Mouse (Mus musculus) intestine, embryonic 15.5 days (tissue): Measurements from ENCODE around the gene Hsdl2. TPM values are rescaled to one million over a fixed set of nuclear protein-coding genes. Genes with fewer than 3 reads are reported as not detected.

Experiments
- ATAC-seq: fragments of 200-750 bp; cut with Nextera tagmentation; 2 replicates; pipeline ENCODE4 v1.8.0; 2017; ENCODE audit warnings: moderate TSS enrichment, moderate library complexity
- H3K27ac ChIP-seq: fragments of 300-500 bp; sonication (generic); 2 replicates; pipeline ENCODE4 v1.5.1; 2015; ENCODE audit warnings: mild to moderate bottlenecking, inconsistent platforms
- H3K27me3 ChIP-seq: fragments of 300-500 bp; sonication (generic); replicated peaks from 2 replicates; pipeline ENCODE4 v1.6.1; 2015; ENCODE audit warnings: inconsistent platforms
- H3K36me3 ChIP-seq: fragments of 300-500 bp; sonication (generic); 2 replicates; pipeline ENCODE4 v1.6.1; 2015; ENCODE audit warnings: inconsistent platforms
- H3K4me1 ChIP-seq: fragments of 300-500 bp; sonication (generic); replicated peaks from 2 replicates; pipeline ENCODE4 v1.6.1; 2015; ENCODE audit warnings: inconsistent platforms
- H3K4me2 ChIP-seq: fragments of 300-500 bp; sonication (generic); replicated peaks from 2 replicates; pipeline ENCODE4 v1.6.1; 2015; ENCODE audit warnings: mild to moderate bottlenecking, inconsistent platforms
- H3K4me3 ChIP-seq: fragments of 300-500 bp; sonication (generic); replicated peaks from 2 replicates; pipeline ENCODE4 v1.5.1; 2015; ENCODE audit warnings: inconsistent platforms
- H3K9ac ChIP-seq: fragments of 300-500 bp; sonication (generic); 2 replicates; pipeline ENCODE4 v1.6.1; 2015; ENCODE audit warnings: inconsistent platforms
- H3K9me3 ChIP-seq: fragments of 300-500 bp; sonication (generic); 2 replicates; pipeline ENCODE4 v1.6.1; 2016; ENCODE audit warnings: inconsistent platforms
- WGBS: fragments of 180-500 bp; shearing (Covaris S2); methylation state at CpG from one replicate; pipeline ENCODE4 v1.1.7; 2015; 5-methylcytosine and 5-hydroxymethylcytosine counted together
- polyA plus RNA-seq: library from polyadenylated mRNA; unstranded; fragments of >200 nt; fragmentation: Nextera tagmentation; extraction: Ambion mirVana; gene quantifications from 2 replicates; pipeline ENCODE4 v1.2.1, GENCODE M21; 2015

The Hsdl2 gene
- polyA plus RNA-seq, 1 experiment from 2014 or later: 20.2 TPM

DNA sequence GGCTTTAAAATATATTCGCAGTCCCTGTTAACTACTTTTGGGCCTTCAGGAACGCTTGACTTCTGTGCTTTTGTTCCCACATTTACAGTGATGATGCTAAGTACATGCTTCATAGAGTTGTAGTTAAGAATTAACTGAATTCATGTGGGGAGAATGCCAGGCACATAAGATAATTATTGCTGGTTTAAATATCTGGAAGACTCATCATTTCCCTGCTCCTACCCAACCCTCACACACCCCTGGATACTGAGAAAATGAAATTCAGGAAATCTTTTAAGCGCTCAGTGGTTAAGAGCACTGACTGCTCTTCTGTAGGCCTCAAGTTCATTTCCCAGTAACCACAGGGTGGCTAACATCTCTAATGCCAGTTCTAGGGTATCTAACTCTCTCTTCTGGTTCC, 60.7 kb downstream of the Hsdl2 start:
- Histone ChIP-seq H3K27ac (no peak overlapping the region), H3K4me2 (no peak overlapping the region), H3K36me3 (no peaks in the 10 kb centered on the region), H3K9ac (no peak overlapping the region), H3K4me1 (no peaks in the 10 kb centered on the region), H3K9me3 (no peaks in the 10 kb centered on the region), H3K27me3 (no peaks in the 10 kb centered on the region), H3K4me3 (no peak overlapping the region)
- WGBS: 82% methylated on average over 3 of the region's 3 CpGs
- ATAC-seq: no peak

DNA sequence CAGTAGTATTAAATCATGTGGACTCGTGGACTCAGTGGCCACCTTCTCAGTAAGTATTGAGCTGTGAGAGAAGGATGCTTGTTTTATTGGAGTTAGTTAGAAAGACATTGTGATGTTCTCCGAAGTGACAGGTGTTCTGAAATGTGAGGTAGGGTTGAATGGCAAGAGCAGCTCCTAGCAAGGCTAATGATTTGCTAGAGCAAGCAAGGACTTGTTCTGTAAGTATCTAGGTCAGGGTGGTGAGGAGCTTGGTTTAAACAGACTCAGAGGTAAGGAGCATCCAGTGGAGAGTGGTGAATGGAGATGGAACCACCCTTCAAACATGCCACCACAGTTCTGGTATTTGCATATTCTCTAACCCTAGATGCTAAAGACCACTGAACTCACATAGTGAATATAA, 61.3 kb downstream of the Hsdl2 start:
- H3K4me3 ChIP-seq: no peak overlapping the region
- no peak for ATAC-seq
- no peaks in the 10 kb centered on the region for H3K27me3 ChIP-seq
- 72% methylated on average over 2 of the region's 2 CpGs for WGBS
- no peaks in the 10 kb centered on the region for H3K36me3 ChIP-seq
- H3K9ac ChIP-seq: no peak overlapping the region
- H3K4me1 ChIP-seq: no peaks in the 10 kb centered on the region
- H3K9me3 ChIP-seq: no peaks in the 10 kb centered on the region
- no peak overlapping the region for H3K27ac ChIP-seq
- H3K4me2 ChIP-seq: no peak overlapping the region

DNA sequence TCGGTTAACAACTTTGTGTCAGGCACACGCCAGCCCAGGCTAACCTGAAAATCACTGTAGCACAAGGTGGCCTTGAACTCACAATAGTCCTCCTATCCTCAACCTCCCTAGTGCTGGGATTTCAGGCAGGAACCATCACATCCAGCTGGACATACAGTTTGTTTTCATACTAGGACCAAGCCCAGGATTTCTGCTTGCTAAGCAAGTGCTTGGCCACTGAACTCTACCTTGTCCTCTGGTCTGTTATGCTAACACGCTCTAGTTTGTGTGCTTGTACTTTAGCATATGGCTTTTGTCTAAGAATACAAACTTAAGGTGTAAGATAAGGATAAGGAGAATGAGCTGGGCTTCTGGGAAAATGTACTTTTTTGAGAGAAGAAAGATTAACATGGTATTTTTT, 63.1 kb downstream of the Hsdl2 start:
- Histone ChIP-seq H3K36me3 (no peaks in the 10 kb centered on the region), H3K27me3 (no peaks in the 10 kb centered on the region), H3K27ac (no peak overlapping the region), H3K4me1 (no peaks in the 10 kb centered on the region), H3K4me3 (no peak overlapping the region), H3K9me3 (no peaks in the 10 kb centered on the region), H3K4me2 (no peak overlapping the region), H3K9ac (no peak overlapping the region)
- 79% methylated on average over 3 of the region's 3 CpGs for WGBS
- ATAC-seq: no peak

DNA sequence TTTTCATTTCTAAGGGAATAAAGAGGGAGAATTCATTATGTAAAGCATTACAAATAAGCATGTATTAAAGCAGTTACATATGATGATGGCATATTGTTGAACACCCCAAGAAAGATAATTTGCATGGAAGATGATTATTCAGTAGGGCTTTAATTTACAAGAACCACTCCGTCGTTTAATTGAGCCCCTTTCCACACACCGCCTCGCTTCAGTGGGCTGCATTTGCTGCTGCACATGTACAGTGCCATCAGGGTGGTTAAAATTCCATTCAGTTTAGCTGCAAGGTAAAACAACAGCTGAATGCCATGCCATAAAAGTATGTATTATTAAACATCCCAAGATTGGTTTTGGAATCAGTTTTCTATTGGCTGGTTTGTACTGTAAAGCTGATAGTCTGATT, 63.6 kb downstream of the Hsdl2 start:
- Histone ChIP-seq H3K9me3 (no peaks in the 10 kb centered on the region), H3K9ac (no peak overlapping the region), H3K27me3 (no peaks in the 10 kb centered on the region), H3K4me3 (no peak overlapping the region), H3K4me1 (no peaks in the 10 kb centered on the region), H3K36me3 (no peaks in the 10 kb centered on the region), H3K4me2 (no peak overlapping the region), H3K27ac (no peak overlapping the region)
- ATAC-seq: no peak
- 94% methylated on average over 4 of the region's 4 CpGs for WGBS

DNA sequence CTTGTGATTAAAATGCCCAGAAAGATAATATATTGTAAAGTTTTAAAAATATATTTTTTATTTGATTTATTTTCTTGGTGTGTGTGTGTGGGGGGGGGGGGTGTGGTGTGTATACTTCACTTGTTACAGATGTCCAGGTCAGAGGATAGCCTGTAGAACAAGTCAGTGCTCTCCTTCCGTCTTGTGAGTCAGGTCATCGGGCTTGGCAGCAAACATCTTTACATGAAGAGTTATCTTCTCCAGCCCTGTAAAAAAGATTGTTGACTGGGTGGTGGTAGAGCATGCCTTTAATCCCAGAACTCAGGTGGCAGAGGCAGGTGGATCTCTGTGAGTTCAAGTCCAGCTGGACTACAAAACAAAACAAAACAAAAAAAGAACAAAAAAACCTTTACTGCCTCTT, 64.2 kb downstream of the Hsdl2 start:
- no peak overlapping the region for H3K4me2 ChIP-seq
- H3K9ac ChIP-seq: no peak overlapping the region
- H3K4me3 ChIP-seq: no peak overlapping the region
- no peaks in the 10 kb centered on the region for H3K27me3 ChIP-seq
- ATAC-seq: no peak
- H3K27ac ChIP-seq: no peak overlapping the region
- no peaks in the 10 kb centered on the region for H3K36me3 ChIP-seq
- H3K4me1 ChIP-seq: no peaks in the 10 kb centered on the region
- H3K9me3 ChIP-seq: no peaks in the 10 kb centered on the region
- WGBS: 85% methylated on average over 2 of the region's 2 CpGs

DNA sequence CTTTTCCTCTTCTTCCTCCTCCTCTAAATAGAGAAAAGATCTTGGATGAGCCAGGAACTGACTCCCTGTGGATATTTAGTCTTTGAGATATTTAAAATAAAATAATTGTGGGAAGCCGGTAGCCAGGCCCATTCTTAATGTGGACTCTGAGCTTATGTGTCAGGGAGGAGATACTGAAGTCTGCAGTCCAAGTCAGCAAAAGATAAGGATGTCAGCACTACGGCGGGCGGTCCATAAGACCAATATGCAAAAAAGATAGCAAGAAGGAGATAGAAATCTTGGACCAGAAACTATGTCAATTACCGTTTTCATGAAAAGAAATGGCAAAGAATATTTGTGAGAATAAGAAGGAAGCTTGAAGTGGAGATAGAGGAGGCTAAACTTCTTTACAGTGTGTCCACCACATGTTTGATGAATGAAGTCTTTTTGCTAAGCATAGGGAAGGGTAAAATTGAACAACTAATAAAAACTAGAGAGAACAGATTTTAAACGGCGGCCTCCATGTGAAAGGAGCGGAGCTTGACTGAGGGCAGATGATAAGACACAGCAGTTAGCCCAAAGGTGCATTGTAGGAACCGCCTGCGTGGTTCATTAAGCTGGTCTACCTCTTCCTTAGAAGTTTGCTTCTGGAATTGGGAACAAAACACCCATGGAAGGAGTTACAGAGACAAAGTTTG, 64.8 kb downstream of the Hsdl2 start:
- H3K27ac ChIP-seq: no peak overlapping the region
- ATAC-seq: peak; percentile 71; the same call in 1 of the 2 replicates
- H3K4me3 ChIP-seq: no peak overlapping the region
- no peaks in the 10 kb centered on the region for H3K27me3 ChIP-seq
- no peaks in the 10 kb centered on the region for H3K36me3 ChIP-seq
- no peaks in the 10 kb centered on the region for H3K9me3 ChIP-seq
- 81% methylated on average over 10 of the region's 10 CpGs for WGBS
- no peak overlapping the region for H3K4me2 ChIP-seq
- no peaks in the 10 kb centered on the region for H3K4me1 ChIP-seq
- no peak overlapping the region for H3K9ac ChIP-seq

DNA sequence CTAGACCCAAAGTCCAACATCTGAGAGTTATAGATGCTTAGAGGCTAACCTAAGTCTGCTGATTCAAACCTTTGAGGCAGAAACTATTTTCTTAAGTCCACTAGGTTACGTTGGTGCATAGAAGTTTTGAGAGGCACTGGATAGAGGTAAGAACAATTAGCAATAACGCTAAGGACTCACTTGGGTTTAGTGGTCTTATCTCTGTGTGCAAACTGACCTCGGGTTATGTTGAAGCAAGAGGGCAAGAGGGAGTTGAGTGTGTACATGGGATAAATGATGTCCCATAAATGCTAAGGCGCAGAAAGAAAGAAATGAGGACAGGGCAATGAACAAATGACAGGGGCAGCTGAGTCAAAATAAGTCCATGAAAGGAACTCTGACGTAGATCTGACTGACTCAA, 67.8 kb downstream of the Hsdl2 start:
- no peak overlapping the region for H3K4me3 ChIP-seq
- H3K9me3 ChIP-seq: no peaks in the 10 kb centered on the region
- H3K9ac ChIP-seq: no peak overlapping the region
- H3K4me1 ChIP-seq: no peaks in the 10 kb centered on the region
- no peak overlapping the region for H3K4me2 ChIP-seq
- 61% methylated on average over 5 of the region's 5 CpGs for WGBS
- H3K27ac ChIP-seq: no peak overlapping the region
- no peaks in the 10 kb centered on the region for H3K27me3 ChIP-seq
- H3K36me3 ChIP-seq: no peaks in the 10 kb centered on the region
- ATAC-seq: no peak

DNA sequence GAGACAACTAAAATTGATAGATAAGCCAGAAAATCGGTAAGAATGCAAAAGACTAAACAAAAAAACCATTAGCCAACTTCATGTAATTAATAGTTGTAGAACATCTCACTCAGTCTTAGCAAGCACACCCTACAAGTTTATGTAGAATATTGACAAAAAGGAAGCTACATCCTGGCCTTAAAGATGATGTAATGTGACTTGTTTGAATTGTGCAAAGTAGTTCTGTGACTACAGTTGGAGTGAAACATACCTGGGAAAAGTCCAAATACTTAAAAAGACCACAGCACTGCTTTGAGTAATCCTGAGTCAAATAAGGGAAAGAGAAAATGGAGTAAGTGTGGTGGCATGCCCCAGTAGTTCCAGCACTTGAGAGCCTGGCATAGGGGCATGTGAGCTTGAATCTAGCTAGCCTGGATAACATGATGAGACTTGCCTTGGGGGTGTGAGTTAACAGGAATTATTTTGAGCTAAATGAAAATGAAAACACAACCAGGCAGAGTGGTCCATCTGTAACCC, 70.9 kb downstream of the Hsdl2 start:
- no peak overlapping the region for H3K27ac ChIP-seq
- H3K36me3 ChIP-seq: no peaks in the 10 kb centered on the region
- no peak overlapping the region for H3K9ac ChIP-seq
- H3K4me3 ChIP-seq: no peak overlapping the region
- H3K4me2 ChIP-seq: no peak overlapping the region
- no peaks in the 10 kb centered on the region for H3K9me3 ChIP-seq
- WGBS: 82% methylated on average over 1 of the region's 1 CpGs
- no peaks in the 10 kb centered on the region for H3K27me3 ChIP-seq
- no peaks in the 10 kb centered on the region for H3K4me1 ChIP-seq
- ATAC-seq: no peak

DNA sequence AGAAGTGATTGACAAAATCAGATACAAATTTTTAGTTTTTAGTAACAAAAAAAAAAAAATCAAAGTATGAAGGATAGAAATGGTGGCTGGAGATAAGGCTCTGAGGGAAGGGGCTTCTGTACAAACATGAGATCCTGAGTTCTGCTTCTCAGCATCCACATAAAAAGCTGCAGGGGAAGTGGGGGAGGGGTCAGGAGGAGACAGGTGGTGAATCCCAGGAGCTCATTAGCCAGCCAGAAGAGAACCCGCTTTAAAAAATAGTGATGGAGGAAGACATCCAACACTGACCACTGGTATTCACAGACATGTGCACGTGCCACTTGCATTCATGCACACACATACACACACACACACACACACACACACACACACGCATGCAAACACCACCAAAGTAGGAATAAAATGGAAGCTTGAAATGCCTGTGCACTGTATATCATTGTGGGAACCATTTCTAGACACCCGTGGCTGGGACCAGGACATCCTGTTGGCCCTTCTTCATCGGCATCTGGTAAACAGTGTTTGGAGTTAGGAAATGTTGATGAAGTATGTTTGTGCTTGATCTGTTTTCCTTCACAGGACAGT, 74.8 kb downstream of the Hsdl2 start:
- Histone ChIP-seq H3K27me3 (no peaks in the 10 kb centered on the region), H3K4me2 (no peak overlapping the region), H3K9ac (no peak overlapping the region), H3K9me3 (no peaks in the 10 kb centered on the region), H3K36me3 (no peaks in the 10 kb centered on the region), H3K27ac (no peak overlapping the region), H3K4me3 (no peak overlapping the region), H3K4me1 (no peaks in the 10 kb centered on the region)
- WGBS: 65% methylated on average over 5 of the region's 5 CpGs
- ATAC-seq: no peak

DNA sequence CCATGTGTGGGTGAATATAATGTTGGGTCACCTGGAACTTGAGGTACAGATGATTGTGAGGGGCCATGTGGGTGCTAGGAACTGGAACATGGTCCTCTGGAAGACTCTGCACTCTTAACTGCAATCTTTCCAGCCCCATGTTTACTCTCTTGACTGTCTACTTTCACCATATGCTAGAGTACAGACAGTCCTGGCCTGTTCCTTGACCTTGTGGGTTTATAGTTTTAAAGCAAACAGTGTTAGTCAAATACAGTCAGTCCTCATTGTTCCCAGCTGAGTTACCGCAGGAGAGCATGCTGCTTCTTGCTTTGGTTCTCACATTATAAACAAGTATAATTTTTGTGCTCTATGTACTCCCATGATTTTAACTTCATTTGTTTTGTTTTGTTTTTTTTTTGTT, 80.8 kb downstream of the Hsdl2 start:
- Histone ChIP-seq H3K9me3 (no peaks in the 10 kb centered on the region), H3K4me3 (no peak overlapping the region), H3K9ac (no peak overlapping the region), H3K27ac (no peak overlapping the region), H3K27me3 (no peaks in the 10 kb centered on the region), H3K36me3 (no peaks in the 10 kb centered on the region), H3K4me2 (no peak overlapping the region), H3K4me1 (no peaks in the 10 kb centered on the region)
- no peak for ATAC-seq
- 59% methylated on average over 1 of the region's 1 CpGs for WGBS

DNA sequence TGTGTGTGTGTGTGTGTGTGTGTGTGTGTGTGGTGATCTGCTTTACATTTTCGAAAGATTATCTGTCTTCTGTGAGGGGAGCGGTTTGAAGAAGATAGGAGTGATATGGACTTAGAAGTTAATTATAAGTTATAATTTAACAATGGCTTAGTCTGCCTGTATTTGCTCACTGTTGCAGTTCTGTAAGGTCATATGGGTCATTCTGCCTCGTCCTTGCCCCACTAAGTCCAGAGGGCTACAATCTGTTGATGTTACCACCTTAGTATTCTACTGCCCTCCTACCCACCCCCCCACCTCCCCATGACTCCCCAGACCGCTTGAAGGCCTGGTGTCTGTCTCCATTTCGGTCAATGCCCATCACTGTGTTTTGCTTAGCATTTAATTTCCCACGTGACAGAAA, 82.1 kb downstream of the Hsdl2 start:
- Histone ChIP-seq H3K9me3 (no peaks in the 10 kb centered on the region), H3K9ac (no peak overlapping the region), H3K4me2 (no peak overlapping the region), H3K27ac (no peak overlapping the region), H3K36me3 (no peaks in the 10 kb centered on the region), H3K4me1 (no peaks in the 10 kb centered on the region), H3K27me3 (no peaks in the 10 kb centered on the region), H3K4me3 (no peak overlapping the region)
- WGBS: 68% methylated on average over 6 of the region's 6 CpGs
- no peak for ATAC-seq

DNA sequence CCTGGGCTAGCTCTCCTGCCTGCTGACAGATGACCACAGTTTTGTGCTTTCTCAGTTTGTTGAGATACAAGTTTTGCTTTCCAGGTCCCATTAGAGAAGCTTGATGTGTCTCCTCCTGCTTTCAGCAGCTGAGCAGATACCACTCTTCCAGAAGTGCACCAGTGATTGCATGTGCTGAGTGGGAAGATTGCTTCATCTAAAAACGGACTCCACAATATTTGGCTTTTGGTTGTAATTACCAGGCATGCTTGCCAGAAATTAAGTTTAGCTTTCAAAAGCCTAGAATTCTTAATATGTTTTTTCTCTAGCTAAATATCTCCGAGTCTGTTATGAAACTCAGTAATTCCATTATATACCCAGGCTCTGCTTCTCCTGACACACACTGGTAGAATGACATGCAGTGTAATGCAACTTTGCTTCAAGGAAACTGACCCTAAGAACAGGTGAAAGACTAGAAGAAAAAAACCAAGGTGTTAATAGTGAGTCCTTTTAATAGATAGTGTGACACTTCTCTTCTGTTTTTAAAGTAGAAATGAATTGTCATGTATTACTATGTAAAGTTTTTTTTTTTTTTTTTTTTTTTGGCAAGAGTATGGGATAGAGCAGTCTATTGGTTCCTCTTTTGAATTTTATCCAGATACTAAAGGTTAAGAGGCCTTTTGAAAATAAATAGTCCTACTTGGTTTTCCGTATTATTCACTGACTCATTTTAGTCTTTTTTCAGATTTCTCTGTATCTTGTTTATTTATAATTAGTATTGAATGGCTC, 85.4 kb downstream of the Hsdl2 start:
- Histone ChIP-seq H3K4me1 (no peaks in the 10 kb centered on the region), H3K4me3 (no peak overlapping the region), H3K9me3 (no peaks in the 10 kb centered on the region), H3K4me2 (no peak overlapping the region), H3K9ac (no peak overlapping the region), H3K27ac (no peak overlapping the region), H3K36me3 (no peaks in the 10 kb centered on the region), H3K27me3 (no peaks in the 10 kb centered on the region)
- no peak for ATAC-seq
- 81% methylated on average over 3 of the region's 3 CpGs for WGBS
